Mouse (Mus musculus) gastrocnemius, postnatal 4 days (tissue): ENCODE results near the gene Gm21887. TPM values are rescaled to one million over a fixed set of nuclear protein-coding genes. Genes with fewer than 3 reads are reported as not detected.
"Not testable (repeated sequence)": the region's sequence is repeated elsewhere in the genome, so short reads cannot be mapped to it uniquely, and the experiment has no call there.

Experiments used
- DNase-seq, 2 experiments: peaks; one replicate each; pipeline ENCODE4 v3.0.0; 2021 to 2022; ENCODE audit warnings: low spot score in 2 of 2, mixed read lengths in 2 of 2
- total RNA-seq, 2 experiments: library from RNA; stranded (reverse); gene quantifications; 2 replicates each; pipeline ENCODE4 v1.2.3; 2021

Gene Gm21887
- total RNA-seq, 2 experiments from 2014 or later = 93.0 to 116 TPM

DNA sequence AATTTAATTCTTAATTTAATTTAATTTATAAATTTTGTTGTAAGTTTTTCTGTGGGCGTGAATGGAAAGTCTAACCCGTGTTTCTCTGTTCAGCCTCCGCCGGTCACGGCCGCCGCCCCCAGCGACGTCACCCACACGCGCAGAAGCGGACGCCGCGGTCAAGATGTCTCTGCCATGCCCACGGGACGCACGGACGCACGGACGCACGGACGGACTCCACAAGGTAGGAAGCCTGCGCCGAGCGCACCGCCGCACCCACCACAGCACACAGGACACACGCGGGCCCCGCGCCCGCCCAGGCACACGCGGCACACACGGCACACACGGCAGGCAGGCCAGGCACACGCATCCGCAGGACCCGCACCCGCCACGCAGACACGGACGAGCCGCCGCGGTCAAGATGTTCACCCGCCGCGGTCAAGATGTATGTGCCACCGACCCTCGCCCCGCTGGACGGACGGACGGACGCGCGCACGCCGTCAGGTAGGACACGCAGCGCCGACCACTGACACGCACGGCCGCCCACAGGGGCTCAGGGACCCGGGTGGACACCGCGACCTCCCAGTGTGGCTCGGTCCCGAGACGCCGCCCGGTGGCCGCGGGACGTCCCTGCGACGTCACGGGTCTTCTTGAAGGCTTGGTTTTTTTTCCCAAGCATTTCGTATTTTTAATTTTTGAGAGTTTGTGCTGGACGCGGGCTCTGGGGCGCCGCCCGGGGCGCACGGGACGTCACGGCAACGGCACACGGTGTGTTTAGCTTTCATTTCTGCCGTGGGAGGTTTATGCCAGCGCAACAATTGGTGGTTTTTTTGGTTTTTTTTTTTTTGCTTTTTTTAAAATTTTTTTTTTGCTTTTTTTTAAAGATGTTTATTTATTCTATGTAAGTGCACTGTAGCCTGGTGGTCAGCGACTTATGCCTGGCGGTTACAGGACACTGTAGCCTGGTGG, 1.4 kb downstream of the Gm21887 start:
- DNase-seq = peak; percentile 81 to 98

DNA sequence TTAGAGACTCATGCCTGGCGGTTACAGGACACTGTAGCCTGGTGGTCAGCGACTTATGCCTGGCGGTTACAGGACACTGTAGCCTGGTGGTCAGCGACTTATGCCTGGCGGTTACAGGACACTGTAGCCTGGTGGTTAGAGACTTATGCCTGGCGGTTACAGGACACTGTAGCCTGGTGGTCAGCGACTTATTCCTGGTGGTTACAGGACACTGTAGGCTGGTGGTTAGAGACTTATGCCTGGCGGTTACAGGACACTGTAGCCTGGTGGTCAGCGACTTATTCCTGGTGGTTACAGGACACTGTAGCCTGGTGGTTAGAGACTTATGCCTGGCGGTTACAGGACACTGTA, 2.0 kb downstream of the Gm21887 start:
- not testable (repeated sequence) for DNase-seq

DNA sequence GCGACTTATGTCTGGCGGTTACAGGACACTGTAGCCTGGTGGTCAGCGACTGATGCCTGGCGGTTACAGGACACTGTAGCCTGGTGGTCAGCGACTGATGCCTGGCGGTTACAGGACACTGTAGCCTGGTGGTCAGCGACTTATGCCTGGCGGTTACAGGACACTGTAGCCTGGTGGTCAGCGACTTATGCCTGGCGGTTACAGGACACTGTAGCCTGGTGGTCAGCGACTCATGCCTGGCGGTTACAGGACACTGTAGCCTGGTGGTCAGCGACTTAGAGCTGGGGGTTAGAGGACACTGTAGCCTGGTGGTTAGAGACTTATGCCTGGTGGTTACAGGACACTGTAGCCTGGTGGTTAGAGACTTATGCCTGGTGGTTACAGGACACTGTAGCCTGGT, 4.0 kb downstream of the Gm21887 start:
- DNase-seq = not testable (repeated sequence)

DNA sequence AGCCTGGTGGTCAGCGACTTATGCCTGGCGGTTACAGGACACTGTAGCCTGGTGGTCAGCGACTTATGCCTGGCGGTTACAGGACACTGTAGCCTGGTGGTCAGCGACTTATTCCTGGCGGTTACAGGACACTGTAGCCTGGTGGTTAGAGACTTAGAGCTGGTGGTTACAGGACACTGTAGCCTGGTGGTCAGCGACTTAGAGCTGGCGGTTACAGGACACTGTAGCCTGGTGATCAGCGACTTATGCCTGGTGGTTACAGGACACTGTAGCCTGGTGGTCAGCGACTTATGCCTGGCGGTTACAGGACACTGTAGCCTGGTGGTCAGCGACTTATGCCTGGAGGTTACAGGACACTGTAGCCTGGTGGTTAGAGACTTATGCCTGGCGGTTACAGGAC, 4.6 kb downstream of the Gm21887 start:
- not testable (repeated sequence) for DNase-seq

DNA sequence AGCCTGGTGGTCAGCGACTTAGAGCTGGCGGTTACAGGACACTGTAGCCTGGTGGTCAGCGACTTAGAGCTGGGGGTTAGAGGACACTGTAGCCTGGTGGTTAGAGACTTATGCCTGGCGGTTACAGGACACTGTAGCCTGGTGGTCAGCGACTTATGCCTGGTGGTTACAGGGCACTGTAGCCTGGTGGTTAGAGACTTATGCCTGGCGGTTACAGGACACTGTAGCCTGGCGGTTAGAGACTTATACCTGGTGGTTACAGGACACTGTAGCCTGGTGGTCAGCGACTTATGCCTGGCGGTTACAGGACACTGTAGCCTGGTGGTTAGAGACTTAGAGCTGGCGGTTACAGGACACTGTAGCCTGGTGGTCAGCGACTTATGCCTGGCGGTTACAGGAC, 6.4 kb downstream of the Gm21887 start:
- DNase-seq = not testable (repeated sequence)

DNA sequence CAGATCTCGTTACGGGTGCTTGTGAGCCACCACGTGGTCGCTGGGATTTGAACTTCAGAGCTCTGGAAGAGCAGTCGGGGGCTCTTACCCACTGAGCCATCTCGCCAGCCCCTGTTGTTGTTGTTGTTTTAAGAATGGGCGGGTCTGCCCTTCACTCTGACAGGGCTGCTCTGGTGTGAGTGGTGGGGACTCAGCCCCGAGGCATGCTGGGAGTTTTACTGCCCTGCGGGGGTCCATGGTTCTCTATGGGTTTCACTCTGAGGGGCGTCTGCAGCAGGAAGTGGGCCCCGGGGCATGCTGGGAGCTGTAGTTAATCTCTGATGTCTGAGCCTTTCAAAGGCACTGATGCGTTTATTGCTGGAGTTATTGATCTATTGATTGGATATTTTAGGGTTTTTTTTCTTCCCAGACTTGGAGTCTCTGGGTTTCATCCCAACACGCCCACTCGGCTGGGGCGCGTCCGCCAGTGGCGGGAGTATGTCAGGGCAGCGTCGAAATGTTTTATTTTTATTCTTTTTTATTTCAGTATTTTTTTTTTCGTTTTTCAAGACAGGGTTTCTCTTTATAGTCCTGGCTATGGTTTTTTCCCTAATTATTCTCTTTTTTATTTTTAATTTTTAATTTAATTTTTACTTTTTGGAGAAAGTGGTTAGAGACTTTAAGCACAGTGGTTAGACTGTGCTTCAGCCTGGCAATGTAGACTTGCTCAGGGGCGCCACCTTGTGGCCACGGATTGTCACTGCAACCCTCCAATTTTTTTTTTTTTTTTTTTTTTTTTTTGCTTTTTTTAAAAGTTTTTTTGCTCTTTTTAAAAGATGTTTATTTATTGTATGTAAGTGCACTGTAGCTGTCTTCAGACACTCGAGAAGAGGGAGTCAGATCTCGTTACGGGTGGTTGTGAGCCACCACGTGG, 8.1 kb downstream of the Gm21887 start:
- peak; percentile 88 to 89 for DNase-seq

DNA sequence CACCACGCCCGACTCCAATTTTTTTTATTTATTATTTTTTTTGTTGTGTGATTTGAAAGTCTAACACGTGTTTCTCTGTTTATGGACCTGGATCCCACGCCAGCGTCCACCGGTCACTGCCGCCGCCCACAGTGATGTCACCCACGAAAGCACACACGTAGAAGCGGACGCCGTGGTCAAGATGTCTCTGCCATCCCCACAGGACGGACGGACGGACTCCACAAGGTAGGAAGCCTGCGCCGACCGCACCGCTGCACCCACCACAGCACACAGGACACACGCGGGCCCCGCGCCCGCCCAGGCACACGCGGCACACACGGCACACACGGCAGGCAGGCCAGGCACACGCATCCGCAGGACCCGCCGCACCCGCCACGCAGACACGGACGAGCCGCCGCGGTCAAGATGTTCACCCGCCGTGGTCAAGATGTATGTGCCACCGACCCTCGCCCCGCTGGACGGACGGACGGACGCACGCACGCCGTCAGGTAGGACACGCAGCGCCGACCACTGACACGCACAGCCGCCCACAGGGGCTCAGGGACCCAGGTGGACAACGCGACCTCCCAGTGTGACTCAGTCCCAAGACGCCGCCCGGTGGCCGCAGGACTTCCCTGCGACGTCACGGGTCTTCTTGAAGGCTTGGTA, 9.2 kb downstream of the Gm21887 start:
- DNase-seq = peak; percentile 78 to 92

DNA sequence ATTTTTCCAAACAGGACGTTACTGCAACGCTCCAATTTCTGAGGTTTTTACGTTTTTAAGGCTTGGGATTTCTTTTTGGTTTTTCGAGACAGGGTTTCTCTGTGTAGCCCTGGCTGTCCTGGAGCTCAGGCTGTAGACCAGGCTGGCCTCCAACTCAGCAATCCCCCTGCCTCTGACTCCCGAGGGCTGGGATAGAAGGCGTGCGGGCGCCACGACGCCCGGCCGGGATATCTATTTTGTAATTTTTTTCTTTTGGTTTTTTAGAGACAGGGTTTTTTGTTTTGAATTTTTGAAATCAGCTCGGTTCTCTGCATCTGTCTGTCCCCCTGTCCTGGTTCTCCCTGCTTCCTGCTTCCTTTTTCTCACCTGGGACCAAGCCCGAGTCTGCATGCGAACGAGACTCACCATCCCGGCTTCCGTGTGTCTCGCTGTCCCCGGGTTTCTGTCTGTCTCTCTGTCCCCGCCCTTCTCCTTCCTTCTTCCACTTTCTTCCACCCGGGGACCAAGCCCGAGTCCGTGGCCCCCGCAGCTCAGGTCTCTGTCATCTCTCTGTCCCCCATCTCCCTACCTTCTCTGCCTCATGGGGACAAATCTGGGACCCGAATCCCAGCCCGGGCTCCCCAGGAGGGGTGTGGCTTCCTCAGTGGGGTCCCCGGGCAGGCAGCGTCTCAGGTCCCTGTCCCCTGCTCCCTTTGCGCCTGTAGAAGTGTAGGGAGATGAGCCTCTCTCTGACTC, 9.9 kb downstream of the Gm21887 start:
- peak; percentile 77 to 90 for DNase-seq

DNA sequence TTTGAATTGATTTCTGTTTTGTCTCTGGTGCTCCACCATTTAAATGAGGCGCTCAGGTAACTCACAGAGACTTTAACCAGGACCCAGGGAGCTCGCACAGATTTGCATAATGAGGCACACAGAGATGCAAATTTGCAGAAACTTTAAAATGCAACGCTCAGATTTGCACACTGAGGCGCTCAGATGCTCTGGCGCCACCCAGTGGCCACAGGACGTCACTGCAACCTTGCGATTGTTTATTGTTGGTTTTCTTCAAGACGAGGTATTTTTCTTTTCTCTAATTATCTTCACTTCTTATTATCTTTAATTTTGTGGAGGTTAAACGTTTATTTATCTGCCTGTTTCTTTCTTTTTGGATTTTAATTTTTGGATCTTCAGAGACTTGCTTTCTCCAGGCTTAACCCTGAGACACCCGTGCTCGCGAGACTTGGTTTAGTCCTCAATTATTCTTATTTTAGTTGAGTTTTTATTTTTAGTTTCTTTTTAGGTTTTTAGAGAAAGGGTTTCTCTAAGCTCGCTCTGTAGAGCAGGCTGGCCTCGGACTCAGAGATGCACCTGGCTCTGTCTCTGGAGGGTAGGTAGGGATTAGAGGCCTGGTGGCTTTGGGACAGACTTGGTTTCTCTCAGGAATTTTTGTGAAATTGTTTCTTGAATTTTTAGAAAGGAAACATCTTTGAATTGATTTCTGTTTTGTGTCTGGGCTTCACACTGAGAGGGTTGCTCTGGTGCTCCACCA, 10.7 kb downstream of the Gm21887 start:
- DNase-seq = peak; percentile 95 to 100

DNA sequence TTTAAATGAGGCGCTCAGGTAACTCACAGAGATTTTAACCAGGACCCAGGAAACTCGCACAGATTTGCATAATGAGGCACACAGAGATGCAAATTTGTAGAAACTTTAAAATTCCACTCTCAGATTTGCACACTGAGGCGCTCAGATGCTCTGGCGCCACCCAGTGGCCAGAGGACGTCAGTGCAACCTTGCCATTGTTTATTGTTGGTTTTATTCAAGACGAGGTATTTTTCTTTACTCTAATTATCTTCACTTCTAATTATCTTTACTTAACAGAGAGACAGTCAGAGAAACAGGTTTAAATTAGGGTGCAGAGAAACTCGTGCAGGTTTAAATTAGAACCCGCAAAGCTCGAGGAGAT, 11.2 kb downstream of the Gm21887 start:
- DNase-seq = peak; percentile 73 to 82

DNA sequence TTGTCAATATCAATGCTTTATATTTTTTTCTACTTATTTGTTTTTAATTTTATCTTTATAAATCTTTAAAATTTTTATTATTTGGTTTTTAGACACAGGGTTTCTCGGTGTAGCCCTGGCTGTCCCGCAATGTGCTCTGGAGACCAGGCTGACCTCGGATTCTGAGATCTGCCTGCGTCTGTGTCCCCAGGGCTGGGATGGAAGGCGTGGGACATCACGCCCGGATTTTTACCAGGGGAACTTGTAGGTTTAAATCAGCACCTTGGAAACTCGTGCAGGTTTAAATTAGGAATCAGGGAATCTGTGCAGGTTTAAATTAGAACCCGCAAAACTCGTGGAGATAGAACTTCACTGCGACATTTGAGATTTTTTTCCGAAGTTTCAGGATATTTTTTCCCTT, 11.7 kb downstream of the Gm21887 start:
- DNase-seq = peak in 1 of 2 experiments; percentile 56

DNA sequence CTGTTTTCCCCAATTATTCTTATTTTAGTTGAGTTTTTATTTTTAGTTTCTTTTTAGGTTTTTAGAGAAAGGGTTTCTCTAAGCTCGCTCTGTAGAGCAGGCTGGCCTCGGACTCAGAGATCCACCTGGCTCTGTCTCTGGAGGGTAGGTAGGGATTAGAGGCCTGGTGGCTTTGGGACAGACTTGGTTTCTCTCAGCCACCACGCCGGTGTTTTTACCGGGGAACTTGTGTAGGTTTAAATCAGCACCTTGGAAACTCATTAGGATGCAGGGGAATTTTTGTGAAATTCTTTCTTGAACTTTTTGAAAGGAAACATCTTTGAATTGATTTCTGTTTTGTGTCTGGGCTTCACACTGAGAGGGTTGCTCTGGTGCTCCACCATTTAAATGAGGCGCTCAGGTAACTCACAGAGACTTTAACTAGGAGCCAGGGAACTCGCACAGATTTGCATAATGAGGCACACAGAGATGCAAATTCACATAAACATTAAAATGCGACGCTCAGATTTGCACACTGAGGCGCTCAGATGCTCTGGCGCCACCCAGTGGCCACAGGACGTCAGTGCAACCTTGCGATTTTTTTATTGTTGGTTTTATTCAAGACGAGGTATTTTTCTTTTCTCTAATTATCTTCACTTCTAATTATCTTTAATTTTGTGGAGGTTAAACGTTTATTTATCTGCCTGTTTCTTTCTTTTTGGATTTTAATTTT, 12.4 kb downstream of the Gm21887 start:
- peak in 1 of 2 experiments; percentile 66 for DNase-seq

Other genes starting within 250 kb of the Gm21887 start
- not detected for gene 4933400A11Rik, start 230.0 kb upstream of the Gm21887 start, total RNA-seq